Mouse (Mus musculus) urinary bladder, postnatal 0 days (tissue): Measurements from ENCODE around the gene Ppp1r7. TPM values are rescaled to one million over a fixed set of nuclear protein-coding genes. Genes with fewer than 3 reads are reported as not detected.

Source experiments
- microRNA-seq: library from miRNA; unstranded; fragments of <30 nt; microRNA quantifications from one replicate; pipeline ENCODE4, GENCODE M21; 2016
- polyA plus RNA-seq: library from polyadenylated mRNA; unstranded; fragments of >200 nt; fragmentation: Nextera tagmentation; extraction: Ambion mirVana; gene quantifications from 2 replicates; pipeline ENCODE4 v1.2.1, GENCODE M21; 2015

Ppp1r7 gene
- polyA plus RNA-seq, result 31.7 and 43.5 TPM in 2 replicates

DNA sequence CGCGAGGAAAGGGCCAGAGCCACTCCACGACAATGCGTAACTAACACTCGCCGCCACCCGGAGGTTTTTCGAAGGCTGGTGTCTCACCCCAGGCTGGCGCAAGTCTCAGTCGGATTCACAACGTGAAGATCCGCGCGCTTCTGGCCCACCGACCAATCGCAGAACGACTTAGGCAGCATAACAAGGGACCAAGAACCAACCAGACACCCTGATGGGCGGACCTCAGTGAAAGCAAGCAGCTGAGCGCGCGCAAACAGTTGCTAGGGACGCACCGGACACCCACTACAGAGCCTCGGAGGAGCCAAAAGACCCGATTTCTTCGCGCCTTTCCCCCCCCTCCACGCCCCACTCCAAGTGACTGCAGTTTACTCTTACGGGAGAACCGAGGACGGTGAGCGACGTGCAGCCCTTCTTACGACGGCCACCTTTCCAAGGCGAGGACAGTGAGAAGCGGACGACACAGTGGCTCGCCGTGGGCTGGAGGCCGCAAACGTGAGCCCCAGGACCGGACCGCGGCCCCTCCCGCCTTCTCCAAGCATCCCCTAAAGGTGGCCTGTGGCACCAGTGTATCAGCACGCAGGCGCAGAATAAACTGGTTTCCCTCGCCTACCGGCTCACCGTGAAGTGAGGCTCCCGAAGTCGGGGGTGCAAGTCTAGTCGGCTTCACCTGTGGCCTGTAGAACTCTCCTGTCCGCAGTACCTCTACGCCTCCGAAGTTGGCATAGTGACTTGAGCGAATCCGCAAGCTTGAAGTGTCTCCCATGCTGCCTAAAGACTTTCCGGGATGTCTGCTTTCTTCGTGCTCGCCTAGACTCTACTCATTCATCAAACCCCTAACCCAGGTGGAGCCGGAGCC lies at the start of gene Ppp1r7, which contains the start of gene Pask:
Gene Ppp1r7 (plus strand): TSS at position 207 of the 856 bp plus-strand sequence.
Gene Pask (minus strand): TSS at position 835 of the 856 bp plus-strand sequence.

DNA sequence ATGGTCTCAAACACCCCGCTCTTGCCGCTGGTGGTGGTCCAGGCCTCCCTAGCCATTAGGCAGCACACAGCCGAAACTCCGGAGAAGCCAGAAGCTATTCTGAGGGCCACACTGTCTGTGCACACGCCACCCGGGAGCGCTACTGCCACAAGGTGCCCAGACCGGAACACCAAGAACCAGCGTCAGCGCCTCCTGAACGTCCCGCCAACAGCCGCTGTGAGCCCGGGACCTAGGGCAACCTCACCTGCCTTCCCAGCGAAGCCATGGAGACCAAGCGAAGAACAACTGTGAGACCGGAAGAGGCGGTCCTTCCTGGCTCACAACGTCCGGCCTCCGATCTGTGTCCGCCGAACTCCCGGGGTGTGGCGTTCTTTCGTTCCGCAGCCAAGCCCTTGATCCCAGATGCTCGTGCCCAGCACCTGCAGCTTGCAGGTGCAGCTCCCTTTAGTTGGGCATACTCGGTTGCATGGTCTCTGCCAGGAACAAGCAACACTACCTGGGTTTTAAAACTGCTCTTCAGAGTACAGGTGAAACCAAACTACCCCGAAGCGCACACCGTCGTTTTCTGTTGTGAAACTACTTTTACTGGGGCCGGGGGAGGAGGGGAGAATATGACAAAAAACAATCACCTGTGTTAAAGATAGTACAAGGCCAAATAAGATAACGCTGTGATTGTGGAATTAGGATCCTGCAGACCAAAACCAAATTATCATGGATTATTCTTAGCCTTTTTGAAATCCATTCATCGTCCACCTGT lies 36.9 kb upstream of the Ppp1r7 start, which contains the start of gene Mterf4:
Gene Mterf4 (minus strand): TSS at position 335 of the 757 bp plus-strand sequence.

GRCm38 (mm10) chr1:93373665-93374064 lies 31.0 kb downstream of the Ppp1r7 start, which contains the start of gene Ano7:
Gene Ano7 (plus strand): TSS chr1:93373930.

Small RNAs within 50 kb of the gene (microRNA-seq; reads per million reads assigned to microRNA genes)
- gene Mir6345 (not detected), gene Mir6902 (not detected)

Other genes starting within 250 kb of the Ppp1r7 start
- gene Kif1a, start 240.9 kb upstream of the Ppp1r7 start, polyA plus RNA-seq, result 4.4 and 5.0 TPM in 2 replicates
- 0.19 and 0.30 TPM in 2 replicates for gene Agxt, start 207.6 kb upstream of the Ppp1r7 start, polyA plus RNA-seq
- 2.0 and 2.6 TPM in 2 replicates for gene 2310007B03Rik, start 181.9 kb upstream of the Ppp1r7 start, polyA plus RNA-seq
- gene Crocc2, start 174.1 kb upstream of the Ppp1r7 start, polyA plus RNA-seq, result 0.13 and 0.24 TPM in 2 replicates
- 2.9 and 4.3 TPM in 2 replicates for gene Sned1, start 107.0 kb upstream of the Ppp1r7 start, polyA plus RNA-seq
- gene Mterf4, start 36.9 kb upstream of the Ppp1r7 start, polyA plus RNA-seq, result 14.8 and 14.9 TPM in 2 replicates
- 3.1 and 3.2 TPM in 2 replicates for gene Pask, start 628 bp downstream of the Ppp1r7 start, polyA plus RNA-seq
- gene Ano7, start 31.1 kb downstream of the Ppp1r7 start, polyA plus RNA-seq, result 0.24 and 0.28 TPM in 2 replicates
- 153 and 198 TPM in 2 replicates for gene Hdlbp, start 136.0 kb downstream of the Ppp1r7 start, polyA plus RNA-seq
- gene Farp2, start 169.2 kb downstream of the Ppp1r7 start, polyA plus RNA-seq, result 3.0 and 3.2 TPM in 2 replicates